Mouse (Mus musculus) ovary, adult 2 months (tissue): ENCODE data around the gene Qars. TPM values are rescaled to one million over a fixed set of nuclear protein-coding genes. Genes with fewer than 3 reads are reported as not detected.

Source experiments
- polyA plus RNA-seq: library from polyadenylated mRNA; depleted of rRNA; stranded (reverse); fragments of >200 nt; gene quantifications from 2 replicates; pipeline ENCODE4 v1.2.3, GENCODE M21; 2012; rRNA removed

Qars gene
- 293 and 360 TPM in 2 replicates for polyA plus RNA-seq

GRCm38 (mm10) chr9:108507619-108508434, at the start of gene Qars:
Gene Qars, plus strand, starts transcription at chr9:108507706.

GRCm38 (mm10) chr9:108460319-108461178, 47.0 kb upstream of the Qars start, which contains the start of gene Ccdc71:
Gene Ccdc71, plus strand, starts transcription at chr9:108460527.

GRCm38 (mm10) chr9:108461181-108461631, 46.3 kb upstream of the Qars start, which contains the start of gene Klhdc8b:
Gene Klhdc8b, minus strand, starts transcription at chr9:108461581.

GRCm38 (mm10) chr9:108479721-108480351, 27.7 kb upstream of the Qars start, which contains the start of gene Lamb2:
Gene Lamb2, plus strand, starts transcription at chr9:108479736.

GRCm38 (mm10) chr9:108490559-108491285, 16.8 kb upstream of the Qars start, which contains the start of gene Usp19:
Gene Usp19, plus strand, starts transcription at chr9:108490602.

GRCm38 (mm10) chr9:108516380-108517251, 9.1 kb downstream of the Qars start, which contains the start of gene Qrich1:
Gene Qrich1, plus strand, starts transcription at chr9:108516806.

GRCm38 (mm10) chr9:108560227-108560841, 52.8 kb downstream of the Qars start, which contains the start of gene Impdh2:
Gene Impdh2, plus strand, starts transcription at chr9:108560286.

Other genes with a start within 250 kb of the Qars start
- 101 and 122 TPM in 2 replicates for gene Dag1, start 243.7 kb upstream of the Qars start, polyA plus RNA-seq
- 19.4 and 25.5 TPM in 2 replicates for gene Nicn1, start 217.3 kb upstream of the Qars start, polyA plus RNA-seq
- gene Amt, start 210.9 kb upstream of the Qars start, polyA plus RNA-seq = 7.6 and 12.8 TPM in 2 replicates
- gene Rhoa, start 201.6 kb upstream of the Qars start, polyA plus RNA-seq = 86.5 and 130 TPM in 2 replicates
- gene Tcta, start 201.5 kb upstream of the Qars start, polyA plus RNA-seq = 37.2 and 41.9 TPM in 2 replicates
- gene Gpx1, start 168.8 kb upstream of the Qars start, polyA plus RNA-seq = 1,075 and 1,331 TPM in 2 replicates
- gene Usp4, start 159.9 kb upstream of the Qars start, polyA plus RNA-seq = 57.3 and 69.2 TPM in 2 replicates
- 0.59 and 0.73 TPM in 2 replicates for gene 1700102P08Rik, start 114.9 kb upstream of the Qars start, polyA plus RNA-seq
- 0.05 and 0.08 TPM in 2 replicates for gene Ccdc36, start 79.2 kb upstream of the Qars start, polyA plus RNA-seq
- gene BC048562, start 71.2 kb upstream of the Qars start, polyA plus RNA-seq = not detected in 2 replicates
- 33.6 and 34.2 TPM in 2 replicates for gene Ccdc71, start 47.2 kb upstream of the Qars start, polyA plus RNA-seq
- 92.6 and 96.4 TPM in 2 replicates for gene Klhdc8b, start 46.1 kb upstream of the Qars start, polyA plus RNA-seq
- 288 and 298 TPM in 2 replicates for gene Lamb2, start 28.0 kb upstream of the Qars start, polyA plus RNA-seq
- 218 and 280 TPM in 2 replicates for gene Usp19, start 17.1 kb upstream of the Qars start, polyA plus RNA-seq
- 143 and 200 TPM in 2 replicates for gene Qrich1, start 9.1 kb downstream of the Qars start, polyA plus RNA-seq
- 174 and 241 TPM in 2 replicates for gene Impdh2, start 52.6 kb downstream of the Qars start, polyA plus RNA-seq
- 38.7 and 43.7 TPM in 2 replicates for gene Ndufaf3, start 59.7 kb downstream of the Qars start, polyA plus RNA-seq
- 275 and 288 TPM in 2 replicates for gene Dalrd3, start 62.2 kb downstream of the Qars start, polyA plus RNA-seq
- gene Wdr6, start 71.0 kb downstream of the Qars start, polyA plus RNA-seq = 138 and 143 TPM in 2 replicates
- gene P4htm, start 90.0 kb downstream of the Qars start, polyA plus RNA-seq = 26.4 and 28.4 TPM in 2 replicates
- gene Arih2, start 141.7 kb downstream of the Qars start, polyA plus RNA-seq = 31.7 and 31.8 TPM in 2 replicates
- gene Slc25a20, start 154.4 kb downstream of the Qars start, polyA plus RNA-seq = 19.7 and 26.4 TPM in 2 replicates
- 19.8 and 24.9 TPM in 2 replicates for gene Prkar2a, start 181.6 kb downstream of the Qars start, polyA plus RNA-seq